Mouse (Mus musculus) ovary, postnatal 36 days (tissue): ENCODE measurements at regions not wholly inside any gene's neighbourhood (a gene's known extent, or its start where the extent isn't known, plus 50 kb on each side); places are given as distances from the start of the nearest gene placed in this dataset.
"Not testable (repeated sequence)": the region's sequence is repeated elsewhere in the genome, so short reads cannot be mapped to it uniquely, and the experiment has no call there.

Experiments used
- DNase-seq: peaks from one replicate; pipeline ENCODE4 v3.0.0; 2022; ENCODE audit warnings: low spot score, mixed read lengths

GRCm38 (mm10) chr9:92661938-92662337 is 119.9 kb downstream of the Plod2 start:
- no peak for DNase-seq

GRCm38 (mm10) chr9:92667361-92667881 is 125.4 kb downstream of the Plod2 start:
- DNase-seq = no peak

- no peak for DNase-seq
Observed at GRCm38 (mm10) chr9:92671966-92672365, 129.9 kb downstream of the Plod2 start.

- DNase-seq = no peak
Observed at GRCm38 (mm10) chr9:92694361-92695016, 152.5 kb downstream of the Plod2 start.

- no peak for DNase-seq
Observed at GRCm38 (mm10) chr9:92697971-92698370, 155.9 kb downstream of the Plod2 start.

- no peak for DNase-seq
Observed at GRCm38 (mm10) chr9:92704752-92705151, 162.7 kb downstream of the Plod2 start.

- no peak for DNase-seq
Observed at GRCm38 (mm10) chr9:92707011-92707410, 165.0 kb downstream of the Plod2 start.

GRCm38 (mm10) chr9:92717176-92717575 is 175.2 kb downstream of the Plod2 start:
- no peak for DNase-seq

- DNase-seq = no peak
Observed at GRCm38 (mm10) chr9:92718337-92718736, 176.3 kb downstream of the Plod2 start.

GRCm38 (mm10) chr9:92719251-92719650 is 177.2 kb downstream of the Plod2 start:
- no peak for DNase-seq

GRCm38 (mm10) chr9:92728864-92729263 is 186.8 kb downstream of the Plod2 start:
- DNase-seq = no peak

GRCm38 (mm10) chr9:92731396-92731795 is 189.4 kb downstream of the Plod2 start:
- no peak for DNase-seq

GRCm38 (mm10) chr9:92767532-92767931 is 225.5 kb downstream of the Plod2 start:
- DNase-seq = no peak

GRCm38 (mm10) chr9:92768432-92768831 is 226.4 kb downstream of the Plod2 start:
- DNase-seq = no peak

GRCm38 (mm10) chr9:92769528-92769927 is 227.5 kb downstream of the Plod2 start:
- DNase-seq = peak; percentile 16

GRCm38 (mm10) chr9:92771002-92771401 is 229.0 kb downstream of the Plod2 start:
- no peak for DNase-seq

- DNase-seq = no peak
Observed at GRCm38 (mm10) chr9:92771716-92772115, 229.7 kb downstream of the Plod2 start.

- DNase-seq = no peak
Observed at GRCm38 (mm10) chr9:92782922-92783454, 241.0 kb downstream of the Plod2 start.

- DNase-seq = no peak
Observed at GRCm38 (mm10) chr9:92799695-92800094, 257.7 kb downstream of the Plod2 start.

GRCm38 (mm10) chr9:92809469-92809868 is 267.4 kb downstream of the Plod2 start:
- DNase-seq = no peak

- no peak for DNase-seq
Observed at GRCm38 (mm10) chr9:92820721-92821120, 278.7 kb downstream of the Plod2 start.

GRCm38 (mm10) chr9:92826708-92827353 is 284.8 kb downstream of the Plod2 start:
- no peak for DNase-seq

- DNase-seq = not testable (repeated sequence)
Observed at GRCm38 (mm10) chr9:92836156-92836555, 294.1 kb downstream of the Plod2 start.
